Mouse (Mus musculus) hindbrain, embryonic 15.5 days (tissue): ENCODE results near the gene Scn4a. TPM values are rescaled to one million over a fixed set of nuclear protein-coding genes. Genes with fewer than 3 reads are reported as not detected.

Experiments
- polyA plus RNA-seq: library from polyadenylated mRNA; unstranded; fragments of >200 nt; fragmentation: Nextera tagmentation; extraction: Ambion mirVana; gene quantifications from 2 replicates; pipeline ENCODE4 v1.2.1, GENCODE M21; 2015

Gene Scn4a
- polyA plus RNA-seq, 1 experiment from 2014 or later: not detected

Other genes starting within 250 kb of the Scn4a start
- 0.65 TPM in 1 of 2 replicates, not detected in the other for gene Gm10840, start 192.4 kb downstream of the Scn4a start, polyA plus RNA-seq
- 162 and 167 TPM in 2 replicates for gene Limd2, start 192.4 kb downstream of the Scn4a start, polyA plus RNA-seq
- 27.9 and 28.7 TPM in 2 replicates for gene Strada, start 151.1 kb downstream of the Scn4a start, polyA plus RNA-seq
- gene Ccdc47, start 136.9 kb downstream of the Scn4a start, polyA plus RNA-seq: 94.5 and 101 TPM in 2 replicates
- 77.9 and 81.9 TPM in 2 replicates for gene Ddx42, start 136.4 kb downstream of the Scn4a start, polyA plus RNA-seq
- gene Ftsj3, start 97.2 kb downstream of the Scn4a start, polyA plus RNA-seq: 35.4 and 36.0 TPM in 2 replicates
- gene Psmc5, start 97.1 kb downstream of the Scn4a start, polyA plus RNA-seq: 299 and 305 TPM in 2 replicates
- 11.6 and 13.3 TPM in 2 replicates for gene Smarcd2, start 80.3 kb downstream of the Scn4a start, polyA plus RNA-seq
- 0.14 and 0.18 TPM in 2 replicates for gene Tcam1, start 76.6 kb downstream of the Scn4a start, polyA plus RNA-seq
- not detected in 2 replicates for gene Gh, start 51.4 kb downstream of the Scn4a start, polyA plus RNA-seq
- gene Cd79b, start 38.5 kb downstream of the Scn4a start, polyA plus RNA-seq: 1.2 and 1.4 TPM in 2 replicates
- not detected in 2 replicates for gene Prr29, start 12.2 kb upstream of the Scn4a start, polyA plus RNA-seq
- gene Icam2, start 34.8 kb upstream of the Scn4a start, polyA plus RNA-seq: 13.0 and 17.2 TPM in 2 replicates
- 4.9 and 5.0 TPM in 2 replicates for gene Ern1, start 134.6 kb upstream of the Scn4a start, polyA plus RNA-seq